Mouse (Mus musculus) forebrain, postnatal 0 days (tissue): ENCODE data around the gene Sorbs1. TPM values are rescaled to one million over a fixed set of nuclear protein-coding genes. Genes with fewer than 3 reads are reported as not detected.

ENCODE experiments used
- ATAC-seq: fragments of 200-750 bp; cut with Nextera tagmentation; 2 replicates; pipeline ENCODE4 v1.8.0; 2017; ENCODE audit warnings: mild to moderate bottlenecking, moderate library complexity
- DNase-seq: peaks from one replicate; pipeline ENCODE4 v3.0.0-alpha.2; 2015
- H3K27ac ChIP-seq: fragments of 300-500 bp; sonication (generic); 2 replicates; pipeline ENCODE4 v1.5.1; 2014; ENCODE audit warnings: low read depth, mild to moderate bottlenecking, antibody characterized with exemption, low read length, moderate library complexity, mixed read lengths
- H3K27me3 ChIP-seq: fragments of 300-500 bp; sonication (generic); 2 replicates; pipeline ENCODE4 v1.6.1; 2014; ENCODE audit warnings: mild to moderate bottlenecking, low read length, mixed read lengths; ENCODE audit not compliant: insufficient read depth
- H3K36me3 ChIP-seq: fragments of 300-500 bp; sonication (generic); 2 replicates; pipeline ENCODE4 v1.6.1; 2014; ENCODE audit warnings: mild to moderate bottlenecking, moderate library complexity; ENCODE audit not compliant: insufficient read depth
- H3K4me1 ChIP-seq: fragments of 300-500 bp; sonication (generic); 2 replicates; pipeline ENCODE4 v1.6.1; 2014; ENCODE audit warnings: antibody characterized with exemption; ENCODE audit not compliant: insufficient read depth
- H3K4me2 ChIP-seq: fragments of 300-500 bp; sonication (generic); 2 replicates; pipeline ENCODE4 v1.6.1; 2014; ENCODE audit warnings: low read depth, mild to moderate bottlenecking, moderate library complexity
- H3K4me3 ChIP-seq: fragments of 300-500 bp; sonication (generic); 2 replicates; pipeline ENCODE4 v1.5.1; 2014; ENCODE audit warnings: low read depth, low read length, mixed read lengths
- H3K9ac ChIP-seq: fragments of 300-500 bp; sonication (generic); 2 replicates; pipeline ENCODE4 v1.6.1; 2014; ENCODE audit warnings: mild to moderate bottlenecking
- H3K9me3 ChIP-seq: fragments of 300-500 bp; sonication (generic); 2 replicates; pipeline ENCODE4 v1.6.1; 2016; ENCODE audit warnings: low read length
- CTCF ChIP-seq: sonication (generic); IDR thresholded peaks from 2 replicates; pipeline ENCODE4 v1.5.1; 2016; ENCODE audit warnings: antibody characterized with exemption, control low read depth, low read depth
- WGBS: fragments of 180-500 bp; shearing (Covaris S2); extraction: QIAGEN DNeasy Blood & Tissue Kit; methylation state at CpG from one replicate; pipeline ENCODE4 v1.1.7; 2014; 5-methylcytosine and 5-hydroxymethylcytosine counted together
- polyA plus RNA-seq: library from polyadenylated mRNA; unstranded; fragments of >200 nt; fragmentation: Nextera tagmentation; extraction: Ambion mirVana; gene quantifications from 2 replicates; pipeline ENCODE4 v1.2.1, GENCODE M21; 2015
- total RNA-seq: library from RNA; depleted of rRNA; stranded (reverse); fragments of >200 nt; gene quantifications from 2 replicates; pipeline ENCODE4 v1.2.3, GENCODE M21; 2014

The Sorbs1 gene
- total and polyA plus RNA-seq, 2 experiments from 2014 or later = 51.8 to 74.9 TPM

- no peak for ATAC-seq
- WGBS = 37% methylated on average over 3 of the region's 3 CpGs
- no peak for DNase-seq
- Histone ChIP-seq H3K36me3 (peaks cover 23% of the 10 kb centered on the region), H3K9ac (no peak overlapping the region), H3K4me3 (no peak overlapping the region), H3K9me3 (no peaks in the 10 kb centered on the region), H3K4me1 (peaks cover 15% of the 10 kb centered on the region), H3K4me2 (no peak overlapping the region), H3K27ac (peak overlapping the region; percentile 58; the same call in 1 of the 2 replicates), H3K27me3 (no peaks in the 10 kb centered on the region)
- TF ChIP-seq CTCF = no peak
Measured at GRCm38 (mm10) chr19:40349281-40349680, 164.3 kb downstream of the Sorbs1 start.

DNA sequence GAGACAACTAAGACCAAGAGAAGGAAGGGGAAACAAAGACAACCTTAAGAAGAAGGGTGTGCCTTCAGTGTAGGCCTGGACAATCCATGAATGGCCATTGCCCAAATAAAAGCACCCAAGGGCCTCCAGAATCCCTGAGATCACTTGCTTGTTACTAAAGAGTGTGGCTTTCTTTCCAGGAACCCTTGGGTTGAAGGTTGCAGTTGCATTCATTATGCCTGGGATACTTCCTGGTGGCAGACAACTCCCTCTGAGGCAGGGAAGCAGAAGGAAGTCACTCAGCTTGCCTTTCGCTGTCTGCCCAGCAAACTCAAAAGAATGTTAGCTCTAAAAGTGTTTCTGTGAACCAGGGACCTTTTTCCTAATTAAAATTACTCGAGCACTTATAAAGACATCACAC, 164.9 kb downstream of the Sorbs1 start:
- no peaks in the 10 kb centered on the region for H3K9me3 ChIP-seq
- 22% methylated on average over 2 of the region's 2 CpGs for WGBS
- ATAC-seq = no peak
- no peak overlapping the region for H3K4me2 ChIP-seq
- H3K9ac ChIP-seq = no peak overlapping the region
- no peak overlapping the region for H3K4me3 ChIP-seq
- H3K27me3 ChIP-seq = no peaks in the 10 kb centered on the region
- DNase-seq = no peak
- no peak for TF ChIP-seq CTCF
- peaks cover 15% of the 10 kb centered on the region for H3K4me1 ChIP-seq
- H3K36me3 ChIP-seq = peaks cover 26% of the 10 kb centered on the region
- H3K27ac ChIP-seq = peak overlapping the region; percentile 69

DNA sequence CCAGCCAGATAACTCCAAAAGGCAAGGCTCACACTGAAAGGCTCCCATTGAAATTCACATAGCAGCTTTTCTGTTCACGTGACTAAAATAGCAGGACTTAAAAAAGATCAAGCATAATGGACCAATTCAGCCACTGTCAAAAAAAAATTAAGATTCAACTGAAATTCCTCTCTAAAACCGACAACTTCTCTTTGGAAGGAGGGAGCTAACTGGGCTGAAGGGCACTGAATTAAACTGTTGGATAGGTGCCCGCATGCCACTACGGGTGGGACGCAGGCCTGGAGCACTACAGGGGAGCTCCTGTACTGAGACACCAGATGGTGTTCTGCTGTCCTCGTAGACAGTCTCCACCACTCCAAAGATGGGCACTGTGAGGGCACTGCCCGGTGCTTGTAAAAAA, 165.4 kb downstream of the Sorbs1 start:
- Histone ChIP-seq H3K4me2 (no peak overlapping the region), H3K4me1 (peaks cover 15% of the 10 kb centered on the region), H3K9ac (no peak overlapping the region), H3K36me3 (peaks cover 22% of the 10 kb centered on the region), H3K4me3 (no peak overlapping the region), H3K27me3 (no peaks in the 10 kb centered on the region), H3K9me3 (no peaks in the 10 kb centered on the region), H3K27ac (peak overlapping the region; percentile 69)
- no peak for TF ChIP-seq CTCF
- ATAC-seq (peak; percentile 72), DNase-seq (peak; percentile 52)
- 13% methylated on average over 7 of the region's 7 CpGs for WGBS

GRCm38 (mm10) chr19:40346908-40347307, 166.7 kb downstream of the Sorbs1 start:
- no peak overlapping the region for H3K4me3 ChIP-seq
- H3K9ac ChIP-seq = no peak overlapping the region
- H3K4me1 ChIP-seq = peaks cover 15% of the 10 kb centered on the region
- no peak for ATAC-seq
- no peaks in the 10 kb centered on the region for H3K27me3 ChIP-seq
- no peaks in the 10 kb centered on the region for H3K9me3 ChIP-seq
- no peak overlapping the region for H3K4me2 ChIP-seq
- peaks cover 19% of the 10 kb centered on the region for H3K36me3 ChIP-seq
- 59% methylated on average over 3 of the region's 3 CpGs for WGBS
- no peak overlapping the region for H3K27ac ChIP-seq
- no peak for DNase-seq
- TF ChIP-seq CTCF = no peak

DNA sequence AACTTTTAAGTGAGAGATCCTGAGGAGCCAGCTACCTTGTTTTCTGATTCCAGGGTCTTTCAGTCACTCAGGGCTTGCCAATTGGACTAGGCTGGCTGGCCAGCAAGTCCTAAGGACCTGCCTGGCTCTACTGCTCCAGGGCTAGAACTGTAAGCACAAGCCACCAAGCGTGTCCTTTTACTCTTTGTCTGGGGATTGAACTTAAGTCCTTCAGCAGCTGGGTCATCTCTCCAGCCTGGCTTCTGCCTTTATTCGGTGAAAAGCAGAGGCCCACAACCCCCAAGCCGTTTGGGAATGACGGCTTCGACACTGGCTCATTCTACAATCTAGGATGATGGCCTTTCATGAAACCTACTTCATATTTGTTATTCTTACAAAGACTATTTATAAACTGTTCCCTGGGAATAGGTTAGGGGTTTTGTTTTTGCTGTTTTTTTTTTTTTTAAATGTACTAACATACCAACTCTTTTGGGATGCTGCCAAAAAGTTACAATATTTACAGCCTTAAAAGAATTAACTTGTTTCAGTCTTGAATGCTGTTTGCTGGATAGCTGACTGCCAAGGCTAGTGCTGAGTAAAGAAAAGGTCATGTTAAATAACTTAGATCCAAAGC, 167.2 kb downstream of the Sorbs1 start:
- ATAC-seq = no peak
- no peak overlapping the region for H3K27ac ChIP-seq
- DNase-seq = no peak
- H3K4me2 ChIP-seq = no peak overlapping the region
- H3K27me3 ChIP-seq = no peaks in the 10 kb centered on the region
- WGBS = 66% methylated on average over 5 of the region's 5 CpGs
- TF ChIP-seq CTCF = no peak
- H3K9me3 ChIP-seq = no peaks in the 10 kb centered on the region
- peaks cover 15% of the 10 kb centered on the region for H3K4me1 ChIP-seq
- H3K9ac ChIP-seq = no peak overlapping the region
- H3K4me3 ChIP-seq = no peak overlapping the region
- peaks cover 13% of the 10 kb centered on the region for H3K36me3 ChIP-seq

GRCm38 (mm10) chr19:40345684-40346083, 167.9 kb downstream of the Sorbs1 start:
- Histone ChIP-seq H3K4me3 (no peak overlapping the region), H3K27me3 (no peaks in the 10 kb centered on the region), H3K4me1 (peaks cover 15% of the 10 kb centered on the region), H3K36me3 (peaks cover 6% of the 10 kb centered on the region; the same call in 1 of the 2 replicates), H3K27ac (no peak overlapping the region), H3K4me2 (no peak overlapping the region), H3K9ac (no peak overlapping the region), H3K9me3 (no peaks in the 10 kb centered on the region)
- WGBS = 20% methylated on average over 5 of the region's 5 CpGs
- DNase-seq (peak; percentile 79), ATAC-seq (no peak)
- peak; percentile 87 for TF ChIP-seq CTCF

- ATAC-seq = peak; percentile 84
- no peaks in the 10 kb centered on the region for H3K9me3 ChIP-seq
- WGBS = 7% methylated on average over 5 of the region's 5 CpGs
Measured at GRCm38 (mm10) chr19:40343018-40343417, 170.6 kb downstream of the Sorbs1 start.

More at GRCm38 (mm10) chr19:40343018-40343417, 170.6 kb downstream of the Sorbs1 start:
- peaks cover 4% of the 10 kb centered on the region; the same call in 1 of the 2 replicates for H3K4me1 ChIP-seq
- H3K4me2 ChIP-seq = no peak overlapping the region
- no peak overlapping the region for H3K4me3 ChIP-seq
- DNase-seq = peak; percentile 84
- peak; percentile 93 for TF ChIP-seq CTCF
- H3K36me3 ChIP-seq = 0 out of 2 replicates have a peak, but pooled peaks cover 9% of the 10 kb centered on the region
- no peak overlapping the region for H3K9ac ChIP-seq
- no peak overlapping the region for H3K27ac ChIP-seq
- no peaks in the 10 kb centered on the region for H3K27me3 ChIP-seq
